Mouse (Mus musculus): Measurements from ENCODE around the gene Aicda. TPM values are rescaled to one million over a fixed set of nuclear protein-coding genes. Genes with fewer than 3 reads are reported as not detected.
"Not testable (repeated sequence)": the region's sequence is repeated elsewhere in the genome, so short reads cannot be mapped to it uniquely, and the experiment has no call there.

Gene Aicda
- polyA plus RNA-seq, 1 experiment from 2014 or later, result not detected

DNA sequence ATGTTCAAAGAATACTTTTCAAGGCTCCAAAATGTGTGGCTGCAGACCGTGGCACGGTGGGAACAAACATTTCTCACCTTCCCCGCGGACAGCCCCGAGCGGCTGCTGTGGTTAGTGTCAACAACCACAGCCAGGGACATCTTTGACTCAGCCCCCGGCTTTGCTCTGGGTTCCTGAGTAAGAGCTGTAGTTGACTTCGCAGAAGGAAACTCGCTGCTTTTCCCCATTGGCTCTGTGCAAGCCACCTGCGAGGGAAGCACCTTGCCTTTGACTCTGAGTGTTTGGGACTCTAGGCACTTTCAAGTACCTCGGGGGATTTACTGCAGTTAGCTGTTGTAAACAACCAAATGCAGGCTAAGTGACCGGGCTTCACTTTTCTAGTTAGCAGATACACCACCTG is 26.0 kb upstream of the Aicda start:
- peaks cover 4% of the 10 kb centered on the region for H3K27me3 ChIP-seq
- DNase-seq (ENCODE audit: low read depth, low spot score), result no peak
- no peak for TF ChIP-seq CTCF (IDR thresholded peaks at IDR 0.05)
- POLR2A ChIA-PET, result no interaction called here
- CTCF ChIA-PET, result no interaction called here
- in situ Hi-C loops (cut with MboI; ENCODE audit: low pct_unique_long_range_greater_than_20kb), result no loop called here
- ATAC-seq, result no peak

- in situ Hi-C loops (cut with MboI; ENCODE audit: low pct_unique_long_range_greater_than_20kb), result no loop called here
- peaks cover 4% of the 10 kb centered on the region for H3K27me3 ChIP-seq
- ATAC-seq, result no peak
- no peak for TF ChIP-seq CTCF (IDR thresholded peaks at IDR 0.05)
- DNase-seq (ENCODE audit: low read depth, low spot score), result no peak
- CTCF ChIA-PET, result no interaction called here
- POLR2A ChIA-PET, result no interaction called here
Observed at GRCm38 (mm10) chr6:122528136-122528535, 25.5 kb upstream of the Aicda start.

GRCm38 (mm10) chr6:122531466-122532174 is 22.0 kb upstream of the Aicda start:
- DNase-seq (ENCODE audit: low read depth, low spot score) (no peak), ATAC-seq (no peak)
- no peak for TF ChIP-seq CTCF (IDR thresholded peaks at IDR 0.05)
- ChIA-PET POLR2A (no interaction called here), CTCF (no interaction called here)
- in situ Hi-C loops (cut with MboI; ENCODE audit: low pct_unique_long_range_greater_than_20kb), result no loop called here
- H3K27me3 ChIP-seq, result peaks cover 4% of the 10 kb centered on the region

DNA sequence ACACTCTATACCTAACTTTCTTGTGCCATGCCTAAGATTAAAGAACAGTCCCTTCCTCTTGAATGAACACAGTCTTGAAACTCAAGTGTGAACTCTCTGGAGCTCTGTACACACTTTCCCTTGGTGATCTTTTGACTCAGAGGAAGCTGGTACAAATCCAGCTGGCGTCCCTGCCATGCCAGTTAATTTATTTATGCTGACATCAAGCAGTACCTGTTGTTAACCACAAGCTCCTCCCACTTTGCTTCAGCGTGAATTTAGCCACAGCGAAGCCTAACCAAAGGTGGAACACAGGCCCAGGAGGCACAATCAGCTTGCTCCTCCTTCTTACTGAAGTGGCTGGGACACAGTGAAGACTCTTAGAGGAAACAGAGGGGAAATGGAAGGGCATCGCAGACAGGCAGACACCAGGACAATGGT is 20.7 kb upstream of the Aicda start:
- H3K27me3 ChIP-seq, result peaks cover 4% of the 10 kb centered on the region
- ChIA-PET CTCF (interaction anchor here (1.2 kb wide), 1 partner anchor 12 kb away, joined by 3 read pairs; no protein-coding TSS in a partner anchor), POLR2A (no interaction called here)
- DNase-seq (ENCODE audit: low read depth, low spot score), result no peak
- no peak for TF ChIP-seq CTCF (IDR thresholded peaks at IDR 0.05)
- no peak for ATAC-seq
- in situ Hi-C loops (cut with MboI; ENCODE audit: low pct_unique_long_range_greater_than_20kb), result no loop called here

DNA sequence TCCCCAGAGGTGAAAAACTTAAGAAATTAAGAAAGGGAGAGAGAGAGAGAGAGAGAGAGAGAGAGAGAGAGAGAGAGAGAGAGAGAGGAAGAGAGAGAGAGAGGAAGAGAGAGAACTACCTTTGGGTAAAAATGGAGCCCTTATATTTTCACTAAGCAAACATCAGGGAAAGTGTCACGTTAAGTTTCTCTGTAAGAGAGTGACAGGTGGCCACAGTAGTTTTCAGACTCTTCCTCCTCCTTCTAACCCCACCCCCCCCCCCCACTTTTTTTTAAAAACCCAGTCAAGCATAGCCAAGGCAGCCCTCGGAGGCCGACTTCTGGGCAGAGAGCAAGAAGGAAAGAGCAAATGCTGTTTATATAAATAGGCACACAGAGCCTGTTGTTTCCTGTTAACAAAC is 19.6 kb upstream of the Aicda start:
- ChIA-PET POLR2A (no interaction called here), CTCF (no interaction called here)
- TF ChIP-seq CTCF (IDR thresholded peaks at IDR 0.05), result no peak
- in situ Hi-C loops (cut with MboI; ENCODE audit: low pct_unique_long_range_greater_than_20kb), result no loop called here
- no peak for DNase-seq (ENCODE audit: low read depth, low spot score)
- ATAC-seq, result no peak
- H3K27me3 ChIP-seq, result no peaks in the 10 kb centered on the region

DNA sequence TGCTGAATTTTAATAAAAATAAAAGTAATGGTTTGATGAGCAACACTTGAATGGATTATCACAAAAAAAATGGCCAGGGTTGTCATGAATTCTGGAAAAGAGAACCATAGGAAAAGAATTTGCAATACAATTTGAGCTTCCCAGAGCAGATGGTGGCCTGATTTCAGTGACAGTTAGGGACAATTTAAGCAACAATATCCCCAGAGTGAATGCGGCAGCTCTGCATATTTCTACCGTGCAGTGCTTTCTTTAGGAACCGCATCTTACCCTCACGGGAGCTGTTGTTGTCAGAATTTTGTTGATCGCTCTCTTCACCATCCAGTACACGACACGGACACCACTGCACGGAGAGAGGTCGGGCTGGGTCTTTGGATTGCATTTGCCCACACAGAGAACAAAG is 14.0 kb upstream of the Aicda start:
- no peak for ATAC-seq
- in situ Hi-C loops (cut with MboI; ENCODE audit: low pct_unique_long_range_greater_than_20kb), result no loop called here
- TF ChIP-seq CTCF (IDR thresholded peaks at IDR 0.05), result no peak
- ChIA-PET CTCF (no interaction called here), POLR2A (no interaction called here)
- peaks cover 9% of the 10 kb centered on the region for H3K27me3 ChIP-seq
- no peak for DNase-seq (ENCODE audit: low read depth, low spot score)

- H3K27me3 ChIP-seq; POLR2A ChIA-PET; ATAC-seq; in situ Hi-C loops (cut with MboI; ENCODE audit: low pct_unique_long_range_greater_than_20kb); DNase-seq (ENCODE audit: low read depth, low spot score); CTCF ChIA-PET: not testable (repeated sequence)
Observed at GRCm38 (mm10) chr6:122542459-122542858, 11.1 kb upstream of the Aicda start.

DNA sequence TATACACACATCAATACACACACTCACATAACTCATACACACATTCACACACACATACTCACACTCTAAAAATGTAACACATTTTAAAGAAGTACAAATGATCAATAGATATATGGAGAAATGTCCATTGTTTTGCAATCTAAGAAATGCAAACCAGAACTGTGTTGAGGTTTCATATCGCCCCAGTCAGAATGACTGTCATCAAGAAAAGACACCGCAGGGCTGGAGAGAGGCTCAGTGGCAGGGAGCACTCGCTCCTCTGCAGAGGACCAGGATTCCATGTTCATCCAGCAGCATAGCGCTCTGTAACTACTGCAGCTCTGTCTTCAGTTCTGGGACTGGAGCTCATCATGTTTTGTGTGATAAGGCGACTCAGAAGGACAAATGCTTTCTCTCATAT is 10.0 kb upstream of the Aicda start:
- TF ChIP-seq CTCF (IDR thresholded peaks at IDR 0.05), result no peak
- ChIA-PET CTCF (no interaction called here), POLR2A (no interaction called here)
- DNase-seq (ENCODE audit: low read depth, low spot score) (no peak), ATAC-seq (no peak)
- in situ Hi-C loops (cut with MboI; ENCODE audit: low pct_unique_long_range_greater_than_20kb), result no loop called here
- H3K27me3 ChIP-seq, result peaks cover 9% of the 10 kb centered on the region

- ChIA-PET POLR2A (no interaction called here), CTCF (no interaction called here)
- H3K27me3 ChIP-seq, result peaks cover 9% of the 10 kb centered on the region
- in situ Hi-C loops (cut with MboI; ENCODE audit: low pct_unique_long_range_greater_than_20kb), result no loop called here
- DNase-seq (ENCODE audit: low read depth, low spot score) (no peak), ATAC-seq (no peak)
- no peak for TF ChIP-seq CTCF (IDR thresholded peaks at IDR 0.05)
Observed at GRCm38 (mm10) chr6:122544672-122545071, 8.9 kb upstream of the Aicda start.

GRCm38 (mm10) chr6:122545289-122545882 is 8.2 kb upstream of the Aicda start:
- no peak for TF ChIP-seq CTCF (IDR thresholded peaks at IDR 0.05)
- in situ Hi-C loops (cut with MboI; ENCODE audit: low pct_unique_long_range_greater_than_20kb), result no loop called here
- peaks cover 9% of the 10 kb centered on the region for H3K27me3 ChIP-seq
- ChIA-PET POLR2A (no interaction called here), CTCF (interaction anchor here (2.7 kb wide), 1 partner anchor 11 kb away, joined by 15 read pairs; no protein-coding TSS in a partner anchor)
- DNase-seq (ENCODE audit: low read depth, low spot score) (no peak), ATAC-seq (no peak)

- H3K27me3 ChIP-seq, result peaks cover 6% of the 10 kb centered on the region
- DNase-seq (ENCODE audit: low read depth, low spot score) (no peak), ATAC-seq (no peak)
- TF ChIP-seq CTCF (IDR thresholded peaks at IDR 0.05), result no peak
- CTCF ChIA-PET, result interaction anchor here (2.7 kb wide), 1 partner anchor 10 kb away, joined by 15 read pairs; no protein-coding TSS in a partner anchor
- in situ Hi-C loops (cut with MboI; ENCODE audit: low pct_unique_long_range_greater_than_20kb), result no loop called here
- POLR2A ChIA-PET, result no interaction called here
Observed at GRCm38 (mm10) chr6:122545948-122546347, 7.7 kb upstream of the Aicda start.

DNA sequence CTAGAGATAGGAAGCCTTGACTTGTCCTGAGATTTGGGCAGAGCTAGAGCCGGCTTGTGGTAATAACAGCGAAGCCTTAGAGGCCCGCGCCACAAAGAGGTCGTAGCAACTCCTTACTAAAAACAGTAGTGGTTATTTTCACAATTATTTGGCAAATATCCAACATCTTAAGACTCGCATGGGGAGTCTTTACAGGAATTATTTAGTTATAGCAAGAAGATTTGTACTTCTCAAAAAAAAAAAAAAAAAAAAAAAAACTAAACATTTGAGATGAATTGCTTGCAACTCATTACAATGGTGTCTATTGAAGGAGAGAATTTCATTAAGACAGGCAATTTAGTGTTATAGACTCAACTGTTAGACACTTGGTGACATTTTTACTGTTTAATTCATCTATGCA is 501 bp downstream of the Aicda start:
- in situ Hi-C loops (cut with MboI; ENCODE audit: low pct_unique_long_range_greater_than_20kb), result no loop called here
- ChIA-PET POLR2A (no interaction called here), CTCF (no interaction called here)
- ATAC-seq (no peak), DNase-seq (ENCODE audit: low read depth, low spot score) (no peak)
- no peak for TF ChIP-seq CTCF (IDR thresholded peaks at IDR 0.05)
- peaks cover 18% of the 10 kb centered on the region for H3K27me3 ChIP-seq
